Mouse (Mus musculus) heart, adult 2 months (tissue): ENCODE measurements around the gene D930007J09Rik.

ENCODE experiments used
- CTCF ChIP-seq: fragments of 200-600 bp; IDR thresholded peaks from 2 replicates; pipeline ENCODE4 v1.8.1; 2022; ENCODE audit warnings: antibody characterized with exemption, mild to moderate bottlenecking, moderate library complexity
- EP300 ChIP-seq: fragments of 200-500 bp; IDR thresholded peaks from 2 replicates; pipeline ENCODE4 v1.6.1; 2011; ENCODE audit warnings: low read depth, low read length, control low read depth; ENCODE audit not compliant: insufficient read depth
- POLR2A ChIP-seq: fragments of 200-500 bp; IDR thresholded peaks from 2 replicates; pipeline ENCODE4 v1.6.1; 2011; ENCODE audit warnings: mild to moderate bottlenecking, low read depth, low read length, control low read depth; ENCODE audit not compliant: insufficient read depth

DNA sequence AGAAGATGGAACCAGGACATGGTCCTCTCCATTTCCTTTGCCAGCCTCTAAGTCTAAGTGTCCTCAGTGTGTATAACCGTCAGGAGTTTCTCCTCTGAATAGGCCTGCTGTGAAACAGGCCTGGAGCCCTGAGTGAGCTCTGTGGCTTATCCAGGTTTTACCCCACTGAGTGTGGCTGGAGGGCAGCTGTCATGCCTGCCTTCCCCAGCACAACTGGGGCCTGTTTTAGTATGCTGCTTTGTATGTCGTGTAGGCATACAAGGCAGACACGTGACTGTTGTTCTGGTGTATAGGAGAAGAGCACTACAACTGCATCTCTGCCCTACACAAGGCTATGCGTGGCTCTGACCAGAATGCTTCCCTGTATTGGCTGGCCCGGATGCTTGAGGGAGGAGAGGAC lies 17.3 kb upstream of the D930007J09Rik start:
- no peak for TF ChIP-seq CTCF
- TF ChIP-seq POLR2A = no peak
- TF ChIP-seq EP300 = no peak
